Mouse (Mus musculus) limb, embryonic 10.5 days (tissue): ENCODE results near the gene Kremen2. TPM values are rescaled to one million over a fixed set of nuclear protein-coding genes. Genes with fewer than 3 reads are reported as not detected.

Experiments used
- DNase-seq: peaks from one replicate; pipeline ENCODE4 v3.0.0-alpha.2; 2017; ENCODE audit warnings: low spot score
- H3K27ac ChIP-seq: fragments of 300-500 bp; sonication (generic); 2 replicates; pipeline ENCODE4 v1.5.1; 2016; ENCODE audit warnings: mild to moderate bottlenecking
- H3K27me3 ChIP-seq: fragments of 300-500 bp; sonication (generic); 2 replicates; pipeline ENCODE4 v1.6.1; 2016; ENCODE audit warnings: low read depth, mild to moderate bottlenecking; ENCODE audit not compliant: poor library complexity, severe bottlenecking
- H3K36me3 ChIP-seq: fragments of 300-500 bp; sonication (generic); 2 replicates; pipeline ENCODE4 v1.6.1; 2016; ENCODE audit warnings: mild to moderate bottlenecking, moderate library complexity
- H3K4me1 ChIP-seq: fragments of 300-500 bp; sonication (generic); 2 replicates; pipeline ENCODE4 v1.6.1; 2016
- H3K4me3 ChIP-seq: fragments of 300-500 bp; sonication (generic); 2 replicates; pipeline ENCODE4 v1.5.1; 2016; ENCODE audit warnings: mild to moderate bottlenecking, moderate library complexity
- H3K9me3 ChIP-seq: fragments of 300-500 bp; sonication (generic); replicated peaks from 2 replicates; pipeline ENCODE4 v1.6.1; 2016; ENCODE audit warnings: mild to moderate bottlenecking
- WGBS: fragments of 180-500 bp; shearing (Covaris S2); methylation state at CpG from one replicate; pipeline ENCODE4 v1.1.7; 2016; 5-methylcytosine and 5-hydroxymethylcytosine counted together
- polyA plus RNA-seq: library from polyadenylated mRNA; unstranded; fragments of >200 nt; fragmentation: Nextera tagmentation; extraction: Ambion mirVana; gene quantifications from 2 replicates; pipeline ENCODE4 v1.2.1, GENCODE M21; 2016

Gene Kremen2
- polyA plus RNA-seq: 13.8 and 19.5 TPM in 2 replicates

- H3K9me3 ChIP-seq: no peaks in the 10 kb centered on the region
- under 1% methylated on average over 43 of the region's 45 CpGs for WGBS
- peaks cover 55% of the 10 kb centered on the region for H3K4me1 ChIP-seq
- peak within 1 kb of the TSS; percentile 40; the same call in 1 of the 2 replicates for H3K27ac ChIP-seq
- H3K27me3 ChIP-seq: peaks cover 78% of the 10 kb centered on the region
- DNase-seq: peak; percentile 53
- H3K4me3 ChIP-seq: peak within 1 kb of the TSS; percentile 43
- no peaks in the 10 kb centered on the region; the same call in 1 of the 2 replicates for H3K36me3 ChIP-seq
These were observed at the start of gene Kremen2 for GRCm38 (mm10) chr17:23745301-23746251. Gene Kremen2, minus strand, starts transcription at chr17:23745833.

- H3K27me3 ChIP-seq: no peaks in the 10 kb centered on the region
- DNase-seq: no peak
- H3K36me3 ChIP-seq: peaks cover 13% of the 10 kb centered on the region
- peaks cover 34% of the 10 kb centered on the region for H3K4me1 ChIP-seq
- no peak overlapping the region for H3K27ac ChIP-seq
- WGBS: 96% methylated on average over 8 of the region's 8 CpGs
- H3K4me3 ChIP-seq: no peak overlapping the region
- no peaks in the 10 kb centered on the region for H3K9me3 ChIP-seq
These were observed 49.7 kb upstream of the Kremen2 start for GRCm38 (mm10) chr17:23795323-23795722.

- WGBS: 63% methylated on average over 2 of the region's 2 CpGs
- peak overlapping the region; percentile 51 for H3K4me3 ChIP-seq
- H3K4me1 ChIP-seq: peaks cover 38% of the 10 kb centered on the region
- DNase-seq: no peak
- H3K9me3 ChIP-seq: no peaks in the 10 kb centered on the region
- no peaks in the 10 kb centered on the region for H3K27me3 ChIP-seq
- peak overlapping the region; percentile 95 for H3K27ac ChIP-seq
- peaks cover 5% of the 10 kb centered on the region for H3K36me3 ChIP-seq
These were observed 45.4 kb upstream of the Kremen2 start for GRCm38 (mm10) chr17:23791079-23791357.

- 2% methylated on average over 29 of the region's 29 CpGs for WGBS
- Histone ChIP-seq H3K36me3 (peaks cover 5% of the 10 kb centered on the region), H3K4me1 (peaks cover 43% of the 10 kb centered on the region), H3K27me3 (no peaks in the 10 kb centered on the region), H3K27ac (peak within 1 kb of the TSS; percentile 95), H3K4me3 (peak within 1 kb of the TSS; percentile 51), H3K9me3 (no peaks in the 10 kb centered on the region)
- DNase-seq: peak; percentile 88
These were observed 44.8 kb upstream of the Kremen2 start, which contains the start of gene Srrm2 for GRCm38 (mm10) chr17:23790269-23791078. Gene Srrm2, plus strand, starts transcription at chr17:23790532.

- peak overlapping the region; percentile 95 for H3K27ac ChIP-seq
- 16% methylated on average over 8 of the region's 8 CpGs for WGBS
- peaks cover 48% of the 10 kb centered on the region for H3K4me1 ChIP-seq
- H3K36me3 ChIP-seq: peaks cover 2% of the 10 kb centered on the region
- no peak for DNase-seq
- H3K4me3 ChIP-seq: peak overlapping the region; percentile 51
- no peaks in the 10 kb centered on the region for H3K9me3 ChIP-seq
- no peaks in the 10 kb centered on the region for H3K27me3 ChIP-seq
These were observed 44.2 kb upstream of the Kremen2 start for GRCm38 (mm10) chr17:23789749-23790268.

GRCm38 (mm10) chr17:23788973-23789372 is 43.3 kb upstream of the Kremen2 start:
- no peak overlapping the region for H3K4me3 ChIP-seq
- 89% methylated on average over 4 of the region's 4 CpGs for WGBS
- DNase-seq: no peak

GRCm38 (mm10) chr17:23786510-23786931 is 40.9 kb upstream of the Kremen2 start:
- Histone ChIP-seq H3K27me3 (no peaks in the 10 kb centered on the region), H3K4me3 (peak overlapping the region; percentile 71), H3K4me1 (peaks cover 37% of the 10 kb centered on the region), H3K36me3 (no peaks in the 10 kb centered on the region), H3K9me3 (no peaks in the 10 kb centered on the region), H3K27ac (peak overlapping the region; percentile 90)
- WGBS: 20% methylated on average over 13 of the region's 13 CpGs
- peak; percentile 51 for DNase-seq

More at GRCm38 (mm10) chr17:23788973-23789372, 43.3 kb upstream of the Kremen2 start:
- peaks cover 2% of the 10 kb centered on the region for H3K36me3 ChIP-seq
- H3K9me3 ChIP-seq: no peaks in the 10 kb centered on the region
- no peak overlapping the region for H3K27ac ChIP-seq
- H3K27me3 ChIP-seq: no peaks in the 10 kb centered on the region
- H3K4me1 ChIP-seq: peaks cover 48% of the 10 kb centered on the region

GRCm38 (mm10) chr17:23785561-23786471 is 40.2 kb upstream of the Kremen2 start, which contains the start of gene Flywch2:
Gene Flywch2, minus strand, starts transcription at chr17:23786081.
- DNase-seq: peak; percentile 85
- peaks cover 31% of the 10 kb centered on the region for H3K4me1 ChIP-seq
- no peaks in the 10 kb centered on the region for H3K27me3 ChIP-seq
- peak within 1 kb of the TSS; percentile 90 for H3K27ac ChIP-seq
- H3K36me3 ChIP-seq: no peaks in the 10 kb centered on the region
- no peaks in the 10 kb centered on the region for H3K9me3 ChIP-seq
- H3K4me3 ChIP-seq: peak within 1 kb of the TSS; percentile 71
- WGBS: 1% methylated on average over 41 of the region's 43 CpGs

- Histone ChIP-seq H3K36me3 (no peaks in the 10 kb centered on the region; the same call in 1 of the 2 replicates), H3K27ac (no peak overlapping the region), H3K9me3 (no peaks in the 10 kb centered on the region), H3K4me1 (peaks cover 17% of the 10 kb centered on the region), H3K4me3 (no peak overlapping the region), H3K27me3 (no peaks in the 10 kb centered on the region)
- no peak for DNase-seq
These were observed 37.7 kb upstream of the Kremen2 start for GRCm38 (mm10) chr17:23783352-23783751.

- Histone ChIP-seq H3K4me3 (no peak overlapping the region), H3K27ac (no peak overlapping the region), H3K4me1 (peaks cover 7% of the 10 kb centered on the region), H3K36me3 (peaks cover 3% of the 10 kb centered on the region; the same call in 1 of the 2 replicates), H3K27me3 (no peaks in the 10 kb centered on the region), H3K9me3 (no peaks in the 10 kb centered on the region)
- WGBS: 71% methylated on average over 2 of the region's 2 CpGs
- DNase-seq: no peak
These were observed 32.8 kb upstream of the Kremen2 start for GRCm38 (mm10) chr17:23778447-23778846.

GRCm38 (mm10) chr17:23777141-23777540 is 31.5 kb upstream of the Kremen2 start:
- 89% methylated on average over 2 of the region's 2 CpGs for whole genome bisulfite sequencing

GRCm38 (mm10) chr17:23776216-23776615 is 30.6 kb upstream of the Kremen2 start:
- no peak overlapping the region for H3K27ac ChIP-seq
- DNase-seq: no peak
- H3K36me3 ChIP-seq: peaks cover 3% of the 10 kb centered on the region; the same call in 1 of the 2 replicates
- no peak overlapping the region for H3K4me3 ChIP-seq
- H3K4me1 ChIP-seq: peaks cover 7% of the 10 kb centered on the region
- 81% methylated on average over 10 of the region's 10 CpGs for WGBS
- H3K27me3 ChIP-seq: no peaks in the 10 kb centered on the region
- H3K9me3 ChIP-seq: no peaks in the 10 kb centered on the region

More at GRCm38 (mm10) chr17:23777141-23777540, 31.5 kb upstream of the Kremen2 start:
- Histone ChIP-seq H3K27ac (no peak overlapping the region), H3K9me3 (no peaks in the 10 kb centered on the region), H3K4me1 (peaks cover 7% of the 10 kb centered on the region), H3K36me3 (peaks cover 3% of the 10 kb centered on the region; the same call in 1 of the 2 replicates), H3K27me3 (no peaks in the 10 kb centered on the region), H3K4me3 (no peak overlapping the region)
- no peak for DNase-seq
